Mouse (Mus musculus): ENCODE measurements around the gene Pip4k2c. TPM values are rescaled to one million over a fixed set of nuclear protein-coding genes. Genes with fewer than 3 reads are reported as not detected.
"Not testable (repeated sequence)": the region's sequence is repeated elsewhere in the genome, so short reads cannot be mapped to it uniquely, and the experiment has no call there.

The Pip4k2c gene
- polyA plus RNA-seq, 1 experiment from 2014 or later = 29.8 TPM

GRCm38 (mm10) chr10:127164631-127165353, 46.6 kb downstream of the Pip4k2c start, which contains the start of gene B4galnt1:
Gene B4galnt1, plus strand, starts transcription at chr10:127165225.
- H3K4me1 ChIP-seq = peaks cover 25% of the 10 kb centered on the region
- H3K4me3 ChIP-seq = peak within 1 kb of the TSS; percentile 61
- 3% methylated on average over 52 of the region's 52 CpGs for WGBS
- peak within 1 kb of the TSS; percentile 100 for H3K4me2 ChIP-seq
- no peaks in the 10 kb centered on the region for H3K36me3 ChIP-seq
- H3K27ac ChIP-seq = no peak within 1 kb of the TSS
- H3K27me3 ChIP-seq = peaks cover 53% of the 10 kb centered on the region
- no peaks in the 10 kb centered on the region for H3K9me3 ChIP-seq
- peak within 1 kb of the TSS; percentile 65 for H3K9ac ChIP-seq
- ATAC-seq (ENCODE audit: insufficient number of reproducible peaks, low FRiP score, low TSS enrichment, low read depth) = peak; percentile 74

- 90% methylated on average over 4 of the region's 4 CpGs for WGBS
- peaks cover 47% of the 10 kb centered on the region for H3K27me3 ChIP-seq
- H3K9ac ChIP-seq = no peak overlapping the region
Measured at GRCm38 (mm10) chr10:127164190-127164589, 47.2 kb downstream of the Pip4k2c start.

GRCm38 (mm10) chr10:127162771-127163261, 48.6 kb downstream of the Pip4k2c start:
- peaks cover 35% of the 10 kb centered on the region for H3K27me3 ChIP-seq
- not testable (repeated sequence) for H3K27ac ChIP-seq; H3K4me3 ChIP-seq; H3K36me3 ChIP-seq; H3K9ac ChIP-seq; H3K9me3 ChIP-seq; H3K4me2 ChIP-seq; ATAC-seq (ENCODE audit: insufficient number of reproducible peaks, low FRiP score, low TSS enrichment, low read depth)
- WGBS = 46% methylated on average over 7 of the region's 7 CpGs
- peaks cover 25% of the 10 kb centered on the region for H3K4me1 ChIP-seq

More at GRCm38 (mm10) chr10:127164190-127164589, 47.2 kb downstream of the Pip4k2c start:
- Histone ChIP-seq H3K4me1 (peaks cover 25% of the 10 kb centered on the region), H3K36me3 (no peaks in the 10 kb centered on the region), H3K9me3 (no peaks in the 10 kb centered on the region), H3K4me3 (no peak overlapping the region), H3K4me2 (no peak overlapping the region), H3K27ac (no peak overlapping the region)
- no peak for ATAC-seq (ENCODE audit: insufficient number of reproducible peaks, low FRiP score, low TSS enrichment, low read depth)

GRCm38 (mm10) chr10:127160728-127161127, 50.7 kb downstream of the Pip4k2c start:
- H3K9ac ChIP-seq = no peak overlapping the region
- 74% methylated on average over 3 of the region's 3 CpGs for WGBS
- peaks cover 14% of the 10 kb centered on the region for H3K4me1 ChIP-seq
- no peak overlapping the region for H3K4me2 ChIP-seq
- H3K27me3 ChIP-seq = peaks cover 14% of the 10 kb centered on the region
- no peaks in the 10 kb centered on the region for H3K36me3 ChIP-seq
- no peaks in the 10 kb centered on the region for H3K9me3 ChIP-seq
- H3K27ac ChIP-seq = no peak overlapping the region
- no peak for ATAC-seq (ENCODE audit: insufficient number of reproducible peaks, low FRiP score, low TSS enrichment, low read depth)
- H3K4me3 ChIP-seq = no peak overlapping the region

GRCm38 (mm10) chr10:127160081-127160480, 51.3 kb downstream of the Pip4k2c start:
- Histone ChIP-seq H3K4me1 (peaks cover 7% of the 10 kb centered on the region), H3K27ac (no peak overlapping the region), H3K36me3 (no peaks in the 10 kb centered on the region), H3K9ac (no peak overlapping the region), H3K4me3 (no peak overlapping the region), H3K9me3 (no peaks in the 10 kb centered on the region), H3K4me2 (no peak overlapping the region), H3K27me3 (peaks cover 8% of the 10 kb centered on the region)
- ATAC-seq (ENCODE audit: insufficient number of reproducible peaks, low FRiP score, low TSS enrichment, low read depth) = no peak
- WGBS = 74% methylated on average over 9 of the region's 9 CpGs

GRCm38 (mm10) chr10:127158471-127158870, 52.9 kb downstream of the Pip4k2c start:
- H3K9ac ChIP-seq = no peak overlapping the region
- no peak overlapping the region for H3K27ac ChIP-seq
- H3K4me2 ChIP-seq = no peak overlapping the region
- ATAC-seq (ENCODE audit: insufficient number of reproducible peaks, low FRiP score, low TSS enrichment, low read depth) = no peak
- H3K36me3 ChIP-seq = no peaks in the 10 kb centered on the region
- H3K9me3 ChIP-seq = no peaks in the 10 kb centered on the region
- H3K27me3 ChIP-seq = peaks cover 2% of the 10 kb centered on the region; the same call in 1 of the 2 replicates
- H3K4me3 ChIP-seq = no peak overlapping the region
- 70% methylated on average over 3 of the region's 3 CpGs for WGBS
- no peaks in the 10 kb centered on the region for H3K4me1 ChIP-seq

- no peak overlapping the region for H3K4me3 ChIP-seq
- no peaks in the 10 kb centered on the region for H3K36me3 ChIP-seq
- WGBS = 83% methylated on average over 1 of the region's 1 CpGs
- H3K4me1 ChIP-seq = no peaks in the 10 kb centered on the region
- no peak overlapping the region for H3K9ac ChIP-seq
- H3K9me3 ChIP-seq = no peaks in the 10 kb centered on the region
- ATAC-seq (ENCODE audit: insufficient number of reproducible peaks, low FRiP score, low TSS enrichment, low read depth) = no peak
- no peaks in the 10 kb centered on the region for H3K27me3 ChIP-seq
- H3K27ac ChIP-seq = no peak overlapping the region
- no peak overlapping the region for H3K4me2 ChIP-seq
Measured at GRCm38 (mm10) chr10:127156511-127156910, 54.9 kb downstream of the Pip4k2c start.

GRCm38 (mm10) chr10:127156089-127156488, 55.3 kb downstream of the Pip4k2c start:
- H3K9me3 ChIP-seq = no peaks in the 10 kb centered on the region
- H3K36me3 ChIP-seq = no peaks in the 10 kb centered on the region
- ATAC-seq (ENCODE audit: insufficient number of reproducible peaks, low FRiP score, low TSS enrichment, low read depth) = no peak
- H3K27me3 ChIP-seq = no peaks in the 10 kb centered on the region
- no peak overlapping the region for H3K4me3 ChIP-seq
- H3K4me1 ChIP-seq = no peaks in the 10 kb centered on the region
- no peak overlapping the region for H3K27ac ChIP-seq
- H3K9ac ChIP-seq = no peak overlapping the region
- 94% methylated on average over 1 of the region's 1 CpGs for WGBS
- H3K4me2 ChIP-seq = no peak overlapping the region

GRCm38 (mm10) chr10:127154652-127155051, 56.7 kb downstream of the Pip4k2c start:
- H3K9ac ChIP-seq = no peak overlapping the region

GRCm38 (mm10) chr10:127154241-127154640, 57.1 kb downstream of the Pip4k2c start:
- Histone ChIP-seq H3K36me3 (no peaks in the 10 kb centered on the region), H3K27ac (no peak overlapping the region), H3K9me3 (no peaks in the 10 kb centered on the region), H3K4me2 (no peak overlapping the region), H3K4me1 (no peaks in the 10 kb centered on the region), H3K4me3 (no peak overlapping the region), H3K27me3 (0 out of 2 replicates have a peak, but pooled peaks cover 3% of the 10 kb centered on the region), H3K9ac (no peak overlapping the region)
- no peak for ATAC-seq (ENCODE audit: insufficient number of reproducible peaks, low FRiP score, low TSS enrichment, low read depth)
- 93% methylated on average over 2 of the region's 2 CpGs for WGBS

More at GRCm38 (mm10) chr10:127154652-127155051, 56.7 kb downstream of the Pip4k2c start:
- Histone ChIP-seq H3K36me3 (no peaks in the 10 kb centered on the region), H3K27me3 (0 out of 2 replicates have a peak, but pooled peaks cover 3% of the 10 kb centered on the region), H3K9me3 (no peaks in the 10 kb centered on the region), H3K4me3 (no peak overlapping the region), H3K4me1 (no peaks in the 10 kb centered on the region), H3K4me2 (no peak overlapping the region), H3K27ac (no peak overlapping the region)
- no peak for ATAC-seq (ENCODE audit: insufficient number of reproducible peaks, low FRiP score, low TSS enrichment, low read depth)
- WGBS = 82% methylated on average over 5 of the region's 5 CpGs

GRCm38 (mm10) chr10:127153323-127153722, 58.1 kb downstream of the Pip4k2c start:
- Histone ChIP-seq H3K27ac (no peak overlapping the region), H3K4me1 (no peaks in the 10 kb centered on the region), H3K9me3 (no peaks in the 10 kb centered on the region), H3K4me3 (no peak overlapping the region), H3K36me3 (no peaks in the 10 kb centered on the region), H3K9ac (no peak overlapping the region), H3K27me3 (0 out of 2 replicates have a peak, but pooled peaks cover 3% of the 10 kb centered on the region), H3K4me2 (no peak overlapping the region)
- ATAC-seq (ENCODE audit: insufficient number of reproducible peaks, low FRiP score, low TSS enrichment, low read depth) = no peak
- 95% methylated on average over 7 of the region's 7 CpGs for WGBS

GRCm38 (mm10) chr10:127152556-127152955, 58.8 kb downstream of the Pip4k2c start:
- ATAC-seq (ENCODE audit: insufficient number of reproducible peaks, low FRiP score, low TSS enrichment, low read depth); H3K9me3 ChIP-seq; H3K4me3 ChIP-seq; H3K27me3 ChIP-seq; H3K4me2 ChIP-seq; H3K27ac ChIP-seq; H3K9ac ChIP-seq; H3K36me3 ChIP-seq; H3K4me1 ChIP-seq: not testable (repeated sequence)
- WGBS = 88% methylated on average over 10 of the region's 10 CpGs
